Mouse (Mus musculus) limb, embryonic 14.5 days (tissue): ENCODE measurements around the gene Cracr2b. TPM values are rescaled to one million over a fixed set of nuclear protein-coding genes. Genes with fewer than 3 reads are reported as not detected.

ENCODE experiments used
- ATAC-seq: fragments of 200-750 bp; cut with Nextera tagmentation; 2 replicates; pipeline ENCODE4 v1.8.0; 2017; ENCODE audit warnings: low read depth, moderate number of reproducible peaks, moderate TSS enrichment; ENCODE audit not compliant: low FRiP score
- DNase-seq: peaks from one replicate; pipeline ENCODE4 v3.0.0-alpha.2; 2015; ENCODE audit warnings: low spot score
- H3K27ac ChIP-seq: fragments of 300-500 bp; sonication (generic); replicated peaks from 2 replicates; pipeline ENCODE4 v1.5.1; 2014; ENCODE audit warnings: low read depth, mild to moderate bottlenecking, low read length, moderate library complexity, mixed read lengths
- H3K27me3 ChIP-seq: fragments of 300-500 bp; sonication (generic); 2 replicates; pipeline ENCODE4 v1.6.1; 2014; ENCODE audit warnings: low read length, mixed read lengths; ENCODE audit not compliant: control insufficient read depth, insufficient read depth
- H3K36me3 ChIP-seq: fragments of 300-500 bp; sonication (generic); 2 replicates; pipeline ENCODE4 v1.6.1; 2014; ENCODE audit warnings: mild to moderate bottlenecking, low read length, moderate library complexity, mixed read lengths; ENCODE audit not compliant: control insufficient read depth, insufficient read depth
- H3K4me1 ChIP-seq: fragments of 300-500 bp; sonication (generic); 2 replicates; pipeline ENCODE4 v1.6.1; 2014; ENCODE audit warnings: antibody characterized with exemption, low read length, mixed read lengths; ENCODE audit not compliant: control insufficient read depth, insufficient read depth
- H3K4me2 ChIP-seq: fragments of 300-500 bp; sonication (generic); replicated peaks from 2 replicates; pipeline ENCODE4 v1.6.1; 2014; ENCODE audit warnings: low read depth, mild to moderate bottlenecking, low read length, moderate library complexity; ENCODE audit not compliant: severe bottlenecking
- H3K4me3 ChIP-seq: fragments of 300-500 bp; sonication (generic); replicated peaks from 2 replicates; pipeline ENCODE4 v1.5.1; 2014; ENCODE audit warnings: low read length
- H3K9ac ChIP-seq: fragments of 300-500 bp; sonication (generic); 2 replicates; pipeline ENCODE4 v1.6.1; 2014; ENCODE audit warnings: mild to moderate bottlenecking, low read depth, low read length, moderate library complexity; ENCODE audit not compliant: severe bottlenecking
- H3K9me3 ChIP-seq: fragments of 300-500 bp; sonication (generic); 2 replicates; pipeline ENCODE4 v1.6.1; 2016; ENCODE audit warnings: low read length; ENCODE audit not compliant: control insufficient read depth
- POLR2A ChIP-seq: fragments of 200-500 bp; IDR thresholded peaks from 2 replicates; pipeline ENCODE4 v1.8.0; 2012; ENCODE audit warnings: inconsistent platforms, mild to moderate bottlenecking, moderate library complexity, borderline replicate concordance; ENCODE audit not compliant: insufficient read depth, insufficient read length; ENCODE audit errors: extremely low read depth
- WGBS: fragments of 180-500 bp; shearing (Covaris S2); extraction: QIAGEN DNeasy Blood & Tissue Kit; methylation state at CpG from one replicate; pipeline ENCODE4 v1.1.7; 2014; 5-methylcytosine and 5-hydroxymethylcytosine counted together
- polyA plus RNA-seq, 2 experiments: library from polyadenylated mRNA; depleted of rRNA in 1 of 2; stranded (reverse) in 1 of 2; unstranded in 1 of 2; fragments of >200 nt; fragmentation: Nextera tagmentation in 1 of 2; extraction: Ambion mirVana in 1 of 2; gene quantifications; 2 replicates each; pipeline versions ENCODE4 v1.2.1 to v1.2.3; 2012 to 2014

The Cracr2b gene
- polyA plus RNA-seq, 2 experiments: 8.3 to 12.1 TPM

DNA sequence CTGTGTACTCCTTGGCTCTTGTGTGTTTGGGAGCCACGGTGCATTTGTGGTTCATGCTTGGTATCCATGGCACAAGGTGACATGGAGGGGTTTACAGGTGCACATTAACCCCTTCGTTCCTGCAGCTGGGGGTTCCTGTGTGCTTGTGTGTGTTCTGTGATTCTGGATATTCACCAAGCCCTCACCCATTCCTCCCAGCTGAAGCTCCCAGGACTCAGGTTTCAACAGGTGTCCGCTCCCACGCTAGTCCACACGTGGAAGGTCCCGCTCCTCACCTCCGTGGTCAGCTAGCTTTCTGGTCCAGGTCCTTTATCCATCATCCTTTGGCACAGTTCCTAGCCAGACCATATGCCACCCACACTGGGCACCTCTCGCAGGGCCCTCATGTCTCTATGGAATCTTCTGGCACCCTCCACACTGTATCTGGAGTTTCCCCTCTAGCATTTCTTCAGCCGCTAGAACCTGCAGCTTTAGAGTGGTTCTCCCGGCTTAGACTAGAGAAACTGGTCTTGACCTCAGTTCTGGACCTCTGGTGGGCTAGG lies 5.8 kb downstream of the Cracr2b start:
- Histone ChIP-seq H3K27ac (0 out of 2 replicates have a peak overlapping the region, but pooled peaks have one; percentile 72), H3K36me3 (peaks cover 26% of the 10 kb centered on the region), H3K4me2 (peak overlapping the region; percentile 84), H3K27me3 (peaks cover 35% of the 10 kb centered on the region), H3K9ac (peak overlapping the region; percentile 70), H3K4me3 (peak overlapping the region; percentile 65), H3K9me3 (no peaks in the 10 kb centered on the region), H3K4me1 (peaks cover 47% of the 10 kb centered on the region)
- 57% methylated on average over 10 of the region's 10 CpGs for WGBS
- TF ChIP-seq POLR2A: no peak
- ATAC-seq: no peak
- DNase-seq: no peak

DNA sequence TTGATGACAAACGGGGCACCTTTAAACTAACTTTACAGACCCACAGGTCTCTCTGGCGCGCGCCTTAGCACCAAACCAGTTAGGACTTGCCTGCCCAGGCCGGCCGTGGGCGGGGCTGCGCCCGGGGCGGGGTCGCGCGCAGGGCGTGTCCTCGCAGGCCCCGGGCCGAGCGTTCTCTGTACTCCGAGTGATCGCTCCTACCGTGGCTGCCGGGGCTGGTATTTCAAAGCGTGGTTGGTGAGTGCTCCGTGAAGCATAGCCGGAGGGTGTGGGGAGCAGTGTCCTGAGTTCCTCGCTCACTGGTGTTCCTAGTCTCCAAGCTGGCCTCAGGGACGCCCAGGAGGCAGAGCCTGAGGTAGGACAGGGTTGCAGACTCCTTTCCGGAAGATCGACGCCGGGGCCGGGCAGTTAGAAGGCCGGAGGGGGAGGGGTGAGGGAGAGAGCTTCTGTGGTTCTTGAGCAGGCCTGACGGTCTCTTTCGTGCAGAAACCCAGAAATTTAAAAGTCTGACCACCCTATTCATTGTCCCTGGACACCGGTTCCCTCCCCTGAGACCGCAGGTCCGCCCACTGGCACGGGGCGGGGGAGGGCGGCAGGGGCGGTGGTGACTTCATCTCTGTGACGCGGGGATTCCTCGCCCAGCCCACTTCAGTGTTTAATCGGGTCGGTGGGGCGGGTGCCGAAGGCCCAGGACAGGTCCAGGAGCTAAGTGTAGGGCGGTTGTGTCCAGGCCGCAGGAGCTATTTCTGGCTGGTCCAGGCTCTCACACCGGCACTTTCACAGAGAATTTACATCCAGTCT lies 6.5 kb downstream of the Cracr2b start, which contains the start of gene Cd151:
Cd151 (plus strand) TSS at position 163 of the 801 bp plus-strand sequence.
- under 1% methylated on average over 49 of the region's 52 CpGs for WGBS
- peak within 1 kb of the TSS; percentile 70 for H3K9ac ChIP-seq
- peak; percentile 81 for ATAC-seq
- peaks cover 41% of the 10 kb centered on the region for H3K4me1 ChIP-seq
- DNase-seq: peak; percentile 75
- peaks cover 32% of the 10 kb centered on the region for H3K36me3 ChIP-seq
- H3K27ac ChIP-seq: peak within 1 kb of the TSS; percentile 72
- H3K4me3 ChIP-seq: peak within 1 kb of the TSS; percentile 65
- peaks cover 27% of the 10 kb centered on the region for H3K27me3 ChIP-seq
- H3K9me3 ChIP-seq: no peaks in the 10 kb centered on the region
- no peak for TF ChIP-seq POLR2A
- peak within 1 kb of the TSS; percentile 84 for H3K4me2 ChIP-seq

DNA sequence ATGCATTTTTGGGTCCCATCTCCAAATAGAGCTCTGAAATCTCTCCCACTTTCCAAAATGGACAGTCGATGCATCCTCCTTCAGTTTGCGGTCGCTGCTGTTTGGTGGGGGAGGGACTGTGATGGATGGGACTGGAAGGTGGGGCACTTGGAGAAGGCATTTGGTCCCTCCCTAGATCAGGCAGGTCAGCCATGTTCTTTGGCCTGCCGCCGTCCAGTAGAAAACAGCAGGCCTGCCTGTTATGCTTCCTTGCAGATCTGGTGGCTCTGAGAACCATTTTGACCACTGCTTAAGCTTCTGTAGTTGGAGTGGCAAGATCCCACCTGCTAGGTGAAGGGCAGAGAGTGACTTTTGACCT lies 7.2 kb downstream of the Cracr2b start:
- H3K9ac ChIP-seq: peak overlapping the region; percentile 70
- H3K4me3 ChIP-seq: peak overlapping the region; percentile 65
- peak overlapping the region; percentile 72 for H3K27ac ChIP-seq
- no peaks in the 10 kb centered on the region for H3K9me3 ChIP-seq
- H3K4me1 ChIP-seq: peaks cover 41% of the 10 kb centered on the region
- ATAC-seq (no peak), DNase-seq (no peak)
- H3K4me2 ChIP-seq: peak overlapping the region; percentile 84
- peaks cover 20% of the 10 kb centered on the region for H3K27me3 ChIP-seq
- no peak for TF ChIP-seq POLR2A
- 13% methylated on average over 5 of the region's 5 CpGs for WGBS
- H3K36me3 ChIP-seq: peaks cover 38% of the 10 kb centered on the region

DNA sequence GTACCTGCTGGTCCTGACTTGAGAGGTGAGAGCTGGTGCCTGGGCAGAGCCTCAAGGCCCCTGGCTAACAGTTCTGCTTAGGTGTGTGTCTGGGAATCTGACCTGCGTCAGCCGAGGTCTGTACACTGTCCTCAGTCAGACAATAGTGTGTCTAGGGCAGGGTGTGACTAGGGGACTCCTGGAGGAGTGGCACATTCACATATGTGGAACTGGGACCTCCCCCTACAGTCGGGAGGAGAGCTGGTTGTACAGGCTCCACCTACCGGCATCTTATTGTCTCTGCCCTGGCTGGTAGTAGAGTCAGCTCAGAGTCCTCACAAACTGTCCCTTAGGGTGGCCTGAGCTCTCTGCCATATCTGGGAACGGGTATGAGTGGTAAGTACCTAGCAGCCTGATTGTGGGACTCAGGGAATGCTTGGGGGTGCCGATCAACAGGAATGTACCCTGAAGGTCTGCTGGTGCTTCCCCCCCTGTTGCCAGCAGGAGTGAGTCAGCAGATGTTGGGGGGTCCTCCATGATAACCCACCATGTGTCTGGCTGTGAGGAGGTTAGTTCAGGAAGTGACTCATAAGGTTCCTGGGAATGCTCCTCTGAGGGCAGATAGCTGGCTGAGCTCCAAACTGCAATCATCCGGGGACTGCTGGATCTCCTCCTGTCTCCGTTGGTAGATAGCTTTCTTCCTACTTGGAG lies 7.8 kb downstream of the Cracr2b start:
- Histone ChIP-seq H3K27ac (peak overlapping the region; percentile 72; the same call in 1 of the 2 replicates), H3K4me1 (peaks cover 44% of the 10 kb centered on the region), H3K4me2 (peak overlapping the region; percentile 84), H3K4me3 (peak overlapping the region; percentile 65), H3K36me3 (peaks cover 38% of the 10 kb centered on the region), H3K9ac (peak overlapping the region; percentile 70), H3K27me3 (peaks cover 15% of the 10 kb centered on the region), H3K9me3 (no peaks in the 10 kb centered on the region)
- peak; percentile 56; the same call in 1 of the 2 replicates for ATAC-seq
- no peak for TF ChIP-seq POLR2A
- peak; percentile 81 for DNase-seq
- WGBS: 9% methylated on average over 8 of the region's 8 CpGs

- H3K36me3 ChIP-seq: peaks cover 38% of the 10 kb centered on the region
- peaks cover 51% of the 10 kb centered on the region for H3K4me1 ChIP-seq
- H3K9me3 ChIP-seq: no peaks in the 10 kb centered on the region
- no peak for TF ChIP-seq POLR2A
- peaks cover 8% of the 10 kb centered on the region for H3K27me3 ChIP-seq
- 80% methylated on average over 6 of the region's 6 CpGs for WGBS
- ATAC-seq (no peak), DNase-seq (no peak)
- no peak overlapping the region for H3K27ac ChIP-seq
- peak overlapping the region; percentile 65 for H3K4me3 ChIP-seq
- H3K9ac ChIP-seq: peak overlapping the region; percentile 70; the same call in 1 of the 2 replicates
- peak overlapping the region; percentile 84 for H3K4me2 ChIP-seq
Measured at GRCm38 (mm10) chr7:141469352-141469751, 8.5 kb downstream of the Cracr2b start.
